Mouse (Mus musculus): ENCODE measurements around the gene Mt4. TPM values are rescaled to one million over a fixed set of nuclear protein-coding genes. Genes with fewer than 3 reads are reported as not detected.
"Not testable (repeated sequence)": the region's sequence is repeated elsewhere in the genome, so short reads cannot be mapped to it uniquely, and the experiment has no call there.

Gene Mt4
- total RNA-seq, 2 experiments from 2014 or later, result not detected

GRCm38 (mm10) chr8:94134601-94135000, 2.4 kb upstream of the Mt4 start:
- DNase-seq, result peak in 1 of 2 experiments; percentile 10

GRCm38 (mm10) chr8:94135556-94135955, 1.4 kb upstream of the Mt4 start:
- DNase-seq, result no peak

GRCm38 (mm10) chr8:94136192-94136591, 805 bp upstream of the Mt4 start:
- DNase-seq, result no peak

- DNase-seq, result no peak
These were observed 3.3 kb downstream of the Mt4 start for GRCm38 (mm10) chr8:94140266-94140795.

GRCm38 (mm10) chr8:94148236-94148635, 11.2 kb downstream of the Mt4 start:
- no peak for DNase-seq

GRCm38 (mm10) chr8:94150925-94151324, 13.9 kb downstream of the Mt4 start:
- no peak for DNase-seq

- peak; percentile 24 to 34 for DNase-seq
These were observed 15.7 kb downstream of the Mt4 start, which contains the start of gene Mt3 for GRCm38 (mm10) chr8:94152513-94153300. TSS of gene Mt3 (plus strand) at chr8:94152607.

- DNase-seq, result no peak
These were observed 16.5 kb downstream of the Mt4 start for GRCm38 (mm10) chr8:94153451-94153850.

GRCm38 (mm10) chr8:94154537-94154936, 17.5 kb downstream of the Mt4 start:
- DNase-seq, result no peak

- peak in 1 of 2 experiments; percentile 38 for DNase-seq
These were observed 19.1 kb downstream of the Mt4 start for GRCm38 (mm10) chr8:94156092-94156491.

- DNase-seq, result not testable (repeated sequence)
These were observed 28.8 kb downstream of the Mt4 start for GRCm38 (mm10) chr8:94165772-94166171.

- peak; percentile 83 to 99 for DNase-seq
These were observed 30.2 kb downstream of the Mt4 start for GRCm38 (mm10) chr8:94167244-94167643.

GRCm38 (mm10) chr8:94169547-94169946, 32.5 kb downstream of the Mt4 start:
- DNase-seq, result no peak

- DNase-seq, result peak; percentile 67 to 73
These were observed 34.3 kb downstream of the Mt4 start for GRCm38 (mm10) chr8:94171321-94171755.

GRCm38 (mm10) chr8:94172075-94172808, 35.2 kb downstream of the Mt4 start, which contains the start of gene Mt2:
TSS of gene Mt2 (plus strand) at chr8:94172664.
- peak; percentile 85 to 87 for DNase-seq

- DNase-seq, result no peak
These were observed 36.1 kb downstream of the Mt4 start for GRCm38 (mm10) chr8:94172809-94173732.

- no peak for DNase-seq
These were observed 36.9 kb downstream of the Mt4 start for GRCm38 (mm10) chr8:94173848-94174403.

- DNase-seq, result no peak
These were observed 37.7 kb downstream of the Mt4 start for GRCm38 (mm10) chr8:94174619-94175213.

- no peak for DNase-seq
These were observed 40.9 kb downstream of the Mt4 start for GRCm38 (mm10) chr8:94177716-94178390.

Measured in heart, adult 18-20 months (tissue).